Mouse (Mus musculus) heart, adult 9 months (tissue): Measurements from ENCODE around the gene Tada2b.

Source experiments
- DNase-seq, 2 experiments: peaks; one replicate each; pipeline ENCODE4 v3.0.0; 2022; ENCODE audit warnings: low spot score in 2 of 2

The Tada2b gene

GRCm38 (mm10) chr5:36480398-36480797 is 3.7 kb downstream of the Tada2b start:
- DNase-seq: no peak

GRCm38 (mm10) chr5:36479735-36480134 is 4.3 kb downstream of the Tada2b start:
- DNase-seq: no peak

DNA sequence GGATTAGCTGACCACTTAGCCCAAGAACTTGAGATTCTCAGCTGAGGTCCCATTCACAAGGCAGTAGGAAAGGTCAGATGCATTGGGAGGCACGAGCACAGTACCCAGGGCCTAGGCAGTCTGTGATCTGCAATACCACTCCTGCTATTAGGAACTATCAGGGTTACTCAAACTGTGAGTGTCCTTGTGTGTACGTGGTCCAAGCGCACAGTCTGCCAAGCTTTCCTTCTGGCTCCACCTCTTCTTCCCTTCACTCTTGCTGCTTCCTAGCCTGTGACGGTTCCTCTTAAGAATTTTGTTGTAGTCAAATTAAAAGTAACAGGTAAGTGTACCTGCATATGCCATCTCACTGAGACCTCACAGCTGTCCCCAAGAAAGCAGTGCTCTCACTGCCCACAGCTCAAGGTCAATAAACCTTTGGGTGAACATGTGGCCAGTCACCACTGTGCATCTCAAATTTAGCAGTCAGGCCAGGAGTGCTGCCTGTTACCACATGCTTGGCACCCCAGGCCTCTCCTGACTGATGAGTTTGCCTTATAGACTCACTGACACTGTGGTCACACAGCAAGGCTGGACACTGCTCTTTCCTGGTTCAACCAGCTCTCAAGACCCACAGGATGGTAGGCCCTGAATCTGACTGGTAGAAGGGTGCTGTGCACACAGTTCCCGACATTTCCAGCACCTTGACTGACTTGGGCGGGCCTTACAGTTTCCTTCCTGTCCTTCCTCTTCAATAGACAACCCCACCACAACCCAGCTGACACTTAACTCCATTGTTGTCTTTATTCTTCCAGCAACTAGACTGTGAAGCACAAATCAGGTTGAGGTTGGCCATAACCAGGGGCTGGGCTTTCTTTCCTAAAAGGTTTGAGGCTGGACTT is 5.3 kb downstream of the Tada2b start:
- DNase-seq: peak in 1 of 2 experiments; percentile 42

DNA sequence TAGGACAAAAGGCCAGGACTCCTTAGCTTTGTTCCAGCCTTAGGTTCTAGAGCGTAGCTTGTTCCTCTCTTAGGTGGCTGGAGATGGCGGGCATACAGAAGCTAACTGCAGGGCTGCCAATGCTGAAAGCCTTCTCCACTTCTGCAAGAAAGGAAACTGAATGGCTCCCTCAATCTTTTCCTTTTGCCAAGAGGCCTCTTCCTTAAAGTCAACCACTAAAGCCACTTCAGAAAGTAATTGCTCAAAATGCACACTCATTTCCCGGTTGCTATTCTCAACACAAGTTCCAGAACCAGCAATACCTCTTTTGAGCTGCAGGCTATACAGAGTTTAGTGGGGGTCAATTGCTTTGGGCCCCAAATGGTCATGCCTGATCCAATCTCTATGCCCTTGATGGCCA is 6.6 kb downstream of the Tada2b start:
- no peak for DNase-seq

- DNase-seq: peak; percentile 28 to 53
Measured at GRCm38 (mm10) chr5:36474283-36474682, 9.8 kb downstream of the Tada2b start.

DNA sequence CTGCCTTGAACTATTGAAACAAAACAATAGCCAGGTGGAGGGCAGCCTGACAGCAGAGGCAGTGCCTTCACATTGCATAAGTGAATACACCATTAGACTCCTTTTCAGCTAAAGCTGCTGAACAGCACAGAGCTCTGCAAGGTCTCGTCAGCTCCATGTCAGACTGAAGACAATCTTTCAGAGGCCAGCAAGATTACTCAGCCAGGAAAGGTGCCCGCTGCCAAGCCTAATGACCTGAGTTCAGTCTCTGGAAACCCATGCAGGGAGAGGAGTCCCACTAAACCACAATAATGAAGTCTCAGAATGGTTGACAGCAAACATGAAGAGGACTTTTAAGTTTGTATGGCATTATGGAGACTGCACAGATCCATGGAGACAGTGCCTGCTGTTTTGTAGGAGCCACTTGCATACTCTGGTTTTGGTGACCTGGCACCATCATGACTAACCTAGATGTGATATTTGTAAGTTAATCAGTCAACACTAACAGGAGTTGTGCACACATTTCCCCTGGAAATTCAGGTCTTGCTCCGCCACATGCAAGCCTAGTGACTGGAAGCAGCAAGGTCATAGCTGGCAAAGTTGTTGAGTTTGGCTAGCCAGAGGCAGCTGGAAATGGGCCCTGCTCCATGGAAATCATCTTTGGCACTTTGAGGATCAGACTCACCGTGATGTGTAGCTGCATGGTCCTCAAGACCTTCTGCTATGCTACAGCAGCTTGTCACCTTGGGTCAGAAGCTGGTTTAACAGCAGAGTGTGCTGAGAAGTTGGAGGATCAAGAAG is 11.0 kb downstream of the Tada2b start:
- no peak for DNase-seq

DNA sequence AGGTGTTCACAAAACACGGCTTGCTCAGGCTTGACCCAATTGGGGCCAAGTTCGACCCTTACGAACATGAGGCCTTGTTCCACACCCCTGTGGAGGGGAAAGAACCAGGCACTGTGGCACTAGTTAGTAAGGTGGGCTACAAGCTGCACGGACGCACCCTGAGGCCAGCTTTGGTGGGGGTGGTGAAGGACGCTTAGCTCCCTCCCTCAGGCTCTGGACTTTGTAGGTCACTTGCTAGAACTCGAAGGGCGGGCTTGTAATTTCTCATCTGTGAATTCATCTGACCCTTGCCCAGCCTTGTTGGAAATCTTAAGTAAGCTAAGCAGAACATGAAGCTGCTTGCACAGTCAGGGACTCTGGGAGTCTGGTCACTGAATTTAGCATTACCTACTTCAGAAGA is 12.9 kb downstream of the Tada2b start:
- DNase-seq: no peak

GRCm38 (mm10) chr5:36465889-36466288 is 18.2 kb downstream of the Tada2b start:
- no peak for DNase-seq

- DNase-seq: peak; percentile 100
Measured at GRCm38 (mm10) chr5:36464709-36465661, 19.1 kb downstream of the Tada2b start, which contains the start of gene Grpel1. TSS of gene Grpel1 (plus strand) at chr5:36464998.

- no peak for DNase-seq
Measured at GRCm38 (mm10) chr5:36463391-36463790, 20.7 kb downstream of the Tada2b start.

DNA sequence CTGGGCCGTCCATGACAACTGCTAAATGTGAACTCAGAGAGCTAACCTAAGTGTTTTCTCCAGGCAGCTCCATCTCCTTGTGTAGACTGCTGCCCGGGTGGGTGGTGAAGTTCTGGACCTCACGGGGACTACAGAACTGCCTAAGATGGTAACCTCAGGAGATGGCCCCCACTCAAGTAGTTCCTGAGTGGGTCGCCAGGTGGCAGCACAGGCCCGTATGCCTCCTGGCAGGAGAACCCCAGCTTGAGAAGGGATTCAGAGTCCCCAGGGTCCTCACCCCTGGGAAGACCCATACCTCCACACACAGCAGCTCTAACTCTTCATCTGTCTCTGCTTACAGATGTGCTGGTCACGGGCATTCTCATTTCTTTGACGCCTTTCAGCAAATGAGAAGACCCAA is 21.3 kb downstream of the Tada2b start:
- DNase-seq: peak; percentile 63 to 70

- DNase-seq: no peak
Measured at GRCm38 (mm10) chr5:36461231-36461630, 22.9 kb downstream of the Tada2b start.

DNA sequence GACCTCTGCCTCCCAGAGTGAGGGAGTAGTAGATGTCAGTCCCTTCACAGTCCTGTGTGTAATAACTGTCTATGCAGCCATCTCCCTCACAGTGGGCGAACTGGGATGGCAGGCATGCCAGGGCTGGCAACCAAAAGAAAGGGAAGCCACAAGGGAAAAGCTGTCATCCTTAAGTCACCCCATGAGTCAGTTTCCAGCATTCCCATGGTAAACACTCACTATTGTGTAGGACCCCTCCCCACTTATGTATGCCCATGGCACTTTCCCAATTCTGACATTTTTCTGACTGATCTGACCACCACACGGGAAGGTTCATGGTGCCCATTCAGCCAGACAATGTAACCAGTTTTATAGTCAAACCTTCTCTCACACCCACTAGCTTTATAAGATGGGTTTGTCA is 23.4 kb downstream of the Tada2b start:
- DNase-seq: no peak

- no peak for DNase-seq
Measured at GRCm38 (mm10) chr5:36458926-36459325, 25.2 kb downstream of the Tada2b start.

DNA sequence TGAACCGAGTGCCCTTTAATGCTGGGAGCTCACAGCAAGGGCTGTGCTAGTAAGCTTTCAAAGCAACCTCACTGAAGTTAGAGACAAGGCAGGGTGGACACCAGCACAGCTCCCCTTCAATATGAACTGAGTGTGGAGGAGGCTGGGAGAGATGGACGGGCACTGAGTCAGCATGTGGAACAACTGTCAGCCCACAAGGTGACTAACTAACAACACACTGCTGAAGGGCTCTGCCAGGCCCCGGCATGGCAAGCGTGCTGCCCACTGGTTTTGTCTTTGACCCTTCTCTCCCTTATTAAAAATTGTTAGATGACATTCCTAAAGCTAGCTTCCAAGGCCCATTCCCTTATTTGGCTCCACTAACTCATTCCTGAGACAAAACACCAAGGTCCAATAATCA is 26.4 kb downstream of the Tada2b start:
- DNase-seq: no peak

DNA sequence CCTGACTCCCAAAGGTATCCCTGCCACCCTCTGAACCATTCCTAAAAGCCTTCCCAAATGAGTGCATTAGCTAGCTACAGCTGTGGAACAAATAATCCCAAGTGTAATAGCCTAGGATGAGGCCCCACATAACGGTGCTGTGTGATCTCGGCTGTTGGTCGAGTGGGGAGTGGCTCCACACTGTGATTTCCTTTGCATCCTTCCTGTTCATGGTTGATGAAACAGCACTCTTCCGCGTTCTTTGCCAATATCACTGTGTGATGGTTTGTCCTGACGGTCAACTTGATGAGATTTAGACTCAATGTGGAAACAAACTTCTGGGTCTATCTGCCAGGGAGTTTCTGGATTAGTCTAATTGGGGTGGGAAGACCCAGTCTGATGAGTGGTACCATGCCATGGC is 31.3 kb downstream of the Tada2b start:
- DNase-seq: no peak

DNA sequence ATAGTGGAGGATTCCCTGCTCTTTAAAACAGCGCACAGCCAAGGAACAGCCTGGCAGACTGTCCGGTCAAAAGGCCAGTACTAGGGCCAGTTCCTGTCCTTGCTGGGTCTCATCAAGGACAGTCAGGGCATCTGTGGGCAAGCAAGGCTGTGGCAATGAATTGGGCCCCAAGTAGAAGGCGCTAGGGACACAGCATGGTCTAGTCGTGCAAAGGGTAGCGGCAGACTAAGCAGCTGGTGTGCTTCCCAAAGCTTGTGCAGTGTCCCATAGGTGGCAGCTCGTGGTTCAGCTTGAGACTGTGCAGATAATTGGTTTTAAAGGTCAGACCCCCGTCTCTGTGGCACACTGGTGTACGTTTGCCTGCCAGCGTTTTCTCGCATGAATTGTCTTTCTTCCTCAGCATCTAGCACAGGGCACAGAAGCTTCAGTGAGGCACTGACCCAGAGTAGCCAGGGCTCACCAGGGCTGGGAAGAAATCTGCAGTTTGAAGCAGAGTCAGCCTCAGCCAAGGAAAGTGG is 32.2 kb downstream of the Tada2b start:
- no peak for DNase-seq

DNA sequence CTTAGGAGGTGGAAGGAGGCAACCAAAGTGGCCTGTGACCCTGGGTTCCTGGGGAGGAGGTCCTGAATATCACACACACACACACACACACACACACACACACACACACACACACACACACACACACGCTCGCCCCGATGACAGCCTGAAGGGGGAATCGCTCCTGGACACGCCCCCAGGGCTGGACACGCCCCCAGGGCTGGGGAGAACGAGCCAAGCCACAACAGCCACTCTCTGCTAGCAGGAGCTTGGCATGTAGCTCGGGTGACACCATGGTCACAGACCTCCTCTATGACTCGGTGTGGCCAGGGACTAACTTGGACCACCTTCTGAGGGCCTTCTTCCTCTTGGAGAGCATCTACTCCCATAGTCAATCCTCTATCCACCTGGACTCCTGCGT is 33.0 kb downstream of the Tada2b start:
- DNase-seq: no peak

DNA sequence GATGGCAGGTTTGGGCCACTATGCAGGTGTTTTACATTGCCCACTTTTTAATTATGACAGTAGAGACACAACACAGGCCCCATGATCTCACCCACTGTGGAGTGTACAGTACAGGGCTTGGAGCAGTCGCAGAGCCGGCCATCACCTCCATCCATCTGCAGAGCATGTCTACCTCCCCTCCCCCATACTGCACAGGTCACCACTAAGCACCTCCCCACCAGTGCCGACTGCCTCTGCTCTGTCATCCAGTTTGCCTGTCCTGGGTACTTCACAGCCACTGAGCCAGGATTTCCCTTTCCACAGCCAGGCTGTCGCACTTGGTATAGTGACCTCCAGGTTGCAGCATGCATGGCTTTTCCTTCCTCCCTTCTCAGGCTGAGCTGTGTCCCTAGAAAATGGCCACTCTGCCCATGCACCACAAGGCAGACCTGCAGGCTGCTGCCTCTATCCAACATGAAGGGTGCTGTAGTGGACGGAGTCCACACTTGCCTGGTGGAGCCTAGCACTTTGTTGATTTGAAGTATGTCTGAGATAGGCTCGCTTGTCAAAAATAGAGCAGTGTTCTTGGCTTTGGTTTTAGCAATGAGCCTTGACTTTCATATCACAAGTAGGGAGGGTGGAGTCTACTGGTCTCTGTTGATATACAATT is 34.3 kb downstream of the Tada2b start:
- peak; percentile 42 to 45 for DNase-seq

DNA sequence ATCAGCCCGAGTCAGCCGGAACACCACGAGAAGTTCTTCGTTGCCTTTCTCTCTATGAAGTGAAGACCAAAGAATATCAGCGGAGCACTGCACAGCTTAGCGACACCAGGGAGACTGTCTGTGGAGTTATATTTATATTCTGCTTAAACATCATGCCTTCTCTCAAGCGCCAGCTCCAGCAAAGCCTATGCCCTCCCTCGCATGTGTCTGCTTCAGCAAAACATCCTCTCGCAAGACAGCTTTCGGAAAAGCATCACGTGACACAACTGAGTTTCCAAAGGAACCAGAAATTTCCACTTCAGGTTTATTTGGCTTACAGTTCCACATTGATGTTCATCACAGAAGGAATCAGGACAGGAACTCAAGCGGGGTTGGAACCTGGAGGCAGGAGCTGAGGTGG is 36.2 kb downstream of the Tada2b start:
- DNase-seq: no peak
